Mouse (Mus musculus): Measurements from ENCODE around the gene Eif2b5. TPM values are rescaled to one million over a fixed set of nuclear protein-coding genes. Genes with fewer than 3 reads are reported as not detected.

The Eif2b5 gene
- total RNA-seq, 2 experiments from 2014 or later, result 7.7 to 14.1 TPM

Other genes with a start within 250 kb of the Eif2b5 start
- gene Parl, start 196.4 kb upstream of the Eif2b5 start, total RNA-seq (2015; ENCODE audit: low replicate concordance), result 31.3 and 47.3 TPM in 2 replicates
- 7.1 and 30.9 TPM in 2 replicates for gene Parl, start 196.4 kb upstream of the Eif2b5 start, total RNA-seq (2017; ENCODE audit: low replicate concordance)
- 1.3 TPM in 1 of 2 replicates, not detected in the other for gene Cyp2ab1, start 173.4 kb upstream of the Eif2b5 start, total RNA-seq (2015; ENCODE audit: low replicate concordance)
- gene Cyp2ab1, start 173.4 kb upstream of the Eif2b5 start, total RNA-seq (2017; ENCODE audit: low replicate concordance), result 0.77 and 1.5 TPM in 2 replicates
- gene Abcc5, start 72.4 kb upstream of the Eif2b5 start, total RNA-seq (2015; ENCODE audit: low replicate concordance), result 26.8 and 30.0 TPM in 2 replicates
- 32.8 and 56.3 TPM in 2 replicates for gene Abcc5, start 72.4 kb upstream of the Eif2b5 start, total RNA-seq (2017; ENCODE audit: low replicate concordance)
- 3.8 and 10.0 TPM in 2 replicates for gene Dvl3, start 18.2 kb downstream of the Eif2b5 start, total RNA-seq (2015; ENCODE audit: low replicate concordance)
- 1.1 and 1.7 TPM in 2 replicates for gene Dvl3, start 18.2 kb downstream of the Eif2b5 start, total RNA-seq (2017; ENCODE audit: low replicate concordance)
- gene Ap2m1, start 36.7 kb downstream of the Eif2b5 start, total RNA-seq (2015; ENCODE audit: low replicate concordance), result 124 and 125 TPM in 2 replicates
- gene Ap2m1, start 36.7 kb downstream of the Eif2b5 start, total RNA-seq (2017; ENCODE audit: low replicate concordance), result 81.1 and 126 TPM in 2 replicates
- gene Abcf3, start 49.8 kb downstream of the Eif2b5 start, total RNA-seq (2015; ENCODE audit: low replicate concordance), result 8.2 and 11.0 TPM in 2 replicates
- 8.9 and 24.7 TPM in 2 replicates for gene Abcf3, start 49.8 kb downstream of the Eif2b5 start, total RNA-seq (2017; ENCODE audit: low replicate concordance)
- gene Vwa5b2, start 90.7 kb downstream of the Eif2b5 start, total RNA-seq (2015; ENCODE audit: low replicate concordance), result not detected in 2 replicates
- gene Vwa5b2, start 90.7 kb downstream of the Eif2b5 start, total RNA-seq (2017; ENCODE audit: low replicate concordance), result not detected in 2 replicates
- gene Eef1akmt4, start 112.8 kb downstream of the Eif2b5 start, total RNA-seq (2015; ENCODE audit: low replicate concordance), result 8.2 and 10.6 TPM in 2 replicates
- gene Eef1akmt4, start 112.8 kb downstream of the Eif2b5 start, total RNA-seq (2017; ENCODE audit: low replicate concordance), result 0.60 and 0.98 TPM in 2 replicates
- not detected in 2 replicates for gene Gm49333, start 112.8 kb downstream of the Eif2b5 start, total RNA-seq (2015; ENCODE audit: low replicate concordance)
- not detected in 2 replicates for gene Gm49333, start 112.8 kb downstream of the Eif2b5 start, total RNA-seq (2017; ENCODE audit: low replicate concordance)
- 7.7 and 22.7 TPM in 2 replicates for gene Alg3, start 112.9 kb downstream of the Eif2b5 start, total RNA-seq (2015; ENCODE audit: low replicate concordance)
- 1.4 TPM in 1 of 2 replicates, not detected in the other for gene Alg3, start 112.9 kb downstream of the Eif2b5 start, total RNA-seq (2017; ENCODE audit: low replicate concordance)
- gene Camk2n2, start 122.5 kb downstream of the Eif2b5 start, total RNA-seq (2015; ENCODE audit: low replicate concordance), result not detected in 2 replicates
- gene Camk2n2, start 122.5 kb downstream of the Eif2b5 start, total RNA-seq (2017; ENCODE audit: low replicate concordance), result 0.94 TPM in 1 of 2 replicates, not detected in the other
- gene Ece2, start 131.0 kb downstream of the Eif2b5 start, total RNA-seq (2015; ENCODE audit: low replicate concordance), result not detected in 2 replicates
- not detected in 2 replicates for gene Ece2, start 131.0 kb downstream of the Eif2b5 start, total RNA-seq (2017; ENCODE audit: low replicate concordance)
- 27.9 and 60.4 TPM in 2 replicates for gene Psmd2, start 152.8 kb downstream of the Eif2b5 start, total RNA-seq (2015; ENCODE audit: low replicate concordance)
- 82.0 and 97.2 TPM in 2 replicates for gene Psmd2, start 152.8 kb downstream of the Eif2b5 start, total RNA-seq (2017; ENCODE audit: low replicate concordance)
- 60.1 and 64.6 TPM in 2 replicates for gene Eif4g1, start 169.5 kb downstream of the Eif2b5 start, total RNA-seq (2015; ENCODE audit: low replicate concordance)
- 71.0 and 76.1 TPM in 2 replicates for gene Eif4g1, start 169.5 kb downstream of the Eif2b5 start, total RNA-seq (2017; ENCODE audit: low replicate concordance)
- not detected in 2 replicates for gene Fam131a, start 194.4 kb downstream of the Eif2b5 start, total RNA-seq (2015; ENCODE audit: low replicate concordance)
- 0.26 and 0.70 TPM in 2 replicates for gene Fam131a, start 194.4 kb downstream of the Eif2b5 start, total RNA-seq (2017; ENCODE audit: low replicate concordance)
- gene Polr2h, start 218.8 kb downstream of the Eif2b5 start, total RNA-seq (2015; ENCODE audit: low replicate concordance), result 7.9 and 15.9 TPM in 2 replicates
- gene Polr2h, start 218.8 kb downstream of the Eif2b5 start, total RNA-seq (2017; ENCODE audit: low replicate concordance), result 4.0 and 4.3 TPM in 2 replicates
- 1.7 and 5.0 TPM in 2 replicates for gene Clcn2, start 218.9 kb downstream of the Eif2b5 start, total RNA-seq (2015; ENCODE audit: low replicate concordance)
- gene Clcn2, start 218.9 kb downstream of the Eif2b5 start, total RNA-seq (2017; ENCODE audit: low replicate concordance), result 3.3 and 8.9 TPM in 2 replicates
- gene Chrd, start 234.3 kb downstream of the Eif2b5 start, total RNA-seq (2015; ENCODE audit: low replicate concordance), result not detected in 2 replicates
- gene Chrd, start 234.3 kb downstream of the Eif2b5 start, total RNA-seq (2017; ENCODE audit: low replicate concordance), result not detected in 2 replicates
- not detected in 2 replicates for gene Thpo, start 235.7 kb downstream of the Eif2b5 start, total RNA-seq (2015; ENCODE audit: low replicate concordance)
- gene Thpo, start 235.7 kb downstream of the Eif2b5 start, total RNA-seq (2017; ENCODE audit: low replicate concordance), result not detected in 2 replicates

Measured in erythroblast, adult 5-6 weeks (primary cell).